Mouse (Mus musculus) induced T-regulatory cell, adult 2 months (primary cell): ENCODE results near the gene Rbm28.

Experiments used
- DNase-seq: peaks from one replicate; pipeline ENCODE4 v3.0.0-alpha.2; 2012; ENCODE audit warnings: low read depth

Gene Rbm28

GRCm38 (mm10) chr6:29164314-29165244, at the start of gene Rbm28:
Gene Rbm28, minus strand, starts transcription at chr6:29165006.
- DNase-seq, result peak; percentile 98

GRCm38 (mm10) chr6:29214245-29214644, 49.4 kb upstream of the Rbm28 start:
- DNase-seq, result no peak

GRCm38 (mm10) chr6:29213436-29213835, 48.6 kb upstream of the Rbm28 start:
- no peak for DNase-seq

- DNase-seq, result peak; percentile 93
These were observed 47.1 kb upstream of the Rbm28 start for GRCm38 (mm10) chr6:29211806-29212492.

- peak; percentile 50 for DNase-seq
These were observed 46.3 kb upstream of the Rbm28 start for GRCm38 (mm10) chr6:29211146-29211545.

GRCm38 (mm10) chr6:29210231-29210936, 45.6 kb upstream of the Rbm28 start:
- peak; percentile 32 for DNase-seq

GRCm38 (mm10) chr6:29208178-29208577, 43.4 kb upstream of the Rbm28 start:
- DNase-seq, result no peak

- no peak for DNase-seq
These were observed 42.2 kb upstream of the Rbm28 start for GRCm38 (mm10) chr6:29207017-29207416.

- no peak for DNase-seq
These were observed 41.2 kb upstream of the Rbm28 start for GRCm38 (mm10) chr6:29206006-29206405.

GRCm38 (mm10) chr6:29204932-29205614, 40.3 kb upstream of the Rbm28 start:
- DNase-seq, result peak; percentile 64

- no peak for DNase-seq
These were observed 39.2 kb upstream of the Rbm28 start for GRCm38 (mm10) chr6:29203861-29204585.

GRCm38 (mm10) chr6:29203096-29203495, 38.3 kb upstream of the Rbm28 start:
- no peak for DNase-seq

GRCm38 (mm10) chr6:29201988-29202387, 37.2 kb upstream of the Rbm28 start:
- DNase-seq, result no peak

- no peak for DNase-seq
These were observed 36.5 kb upstream of the Rbm28 start for GRCm38 (mm10) chr6:29201341-29201740.

GRCm38 (mm10) chr6:29200496-29200895, 35.7 kb upstream of the Rbm28 start:
- DNase-seq, result no peak

GRCm38 (mm10) chr6:29199223-29199855, 34.5 kb upstream of the Rbm28 start:
- no peak for DNase-seq

GRCm38 (mm10) chr6:29198309-29199222, 33.8 kb upstream of the Rbm28 start:
- DNase-seq, result peak; percentile 91

- peak; percentile 31 for DNase-seq
These were observed 31.3 kb upstream of the Rbm28 start for GRCm38 (mm10) chr6:29195846-29196698.

- no peak for DNase-seq
These were observed 30.3 kb upstream of the Rbm28 start for GRCm38 (mm10) chr6:29195146-29195545.
